Mouse (Mus musculus) heart, postnatal 10 days (tissue): ENCODE data around the gene Smarcb1. TPM values are rescaled to one million over a fixed set of nuclear protein-coding genes. Genes with fewer than 3 reads are reported as not detected.

Experiments
- DNase-seq, 2 experiments: peaks; one replicate each; pipeline ENCODE4 v3.0.0; 2021
- intact Hi-C: fragments of 180-260 bp; cut with DNase I; formaldehyde crosslinking; loops from one replicate; pipeline ENCODE4 v1.15.1; 2025
- total RNA-seq, 2 experiments: library from RNA; stranded (reverse); gene quantifications; 2 replicates each; pipeline ENCODE4 v1.2.3; 2021

Gene Smarcb1
- total RNA-seq, 2 experiments from 2014 or later: 41.3 to 44.8 TPM

DNA sequence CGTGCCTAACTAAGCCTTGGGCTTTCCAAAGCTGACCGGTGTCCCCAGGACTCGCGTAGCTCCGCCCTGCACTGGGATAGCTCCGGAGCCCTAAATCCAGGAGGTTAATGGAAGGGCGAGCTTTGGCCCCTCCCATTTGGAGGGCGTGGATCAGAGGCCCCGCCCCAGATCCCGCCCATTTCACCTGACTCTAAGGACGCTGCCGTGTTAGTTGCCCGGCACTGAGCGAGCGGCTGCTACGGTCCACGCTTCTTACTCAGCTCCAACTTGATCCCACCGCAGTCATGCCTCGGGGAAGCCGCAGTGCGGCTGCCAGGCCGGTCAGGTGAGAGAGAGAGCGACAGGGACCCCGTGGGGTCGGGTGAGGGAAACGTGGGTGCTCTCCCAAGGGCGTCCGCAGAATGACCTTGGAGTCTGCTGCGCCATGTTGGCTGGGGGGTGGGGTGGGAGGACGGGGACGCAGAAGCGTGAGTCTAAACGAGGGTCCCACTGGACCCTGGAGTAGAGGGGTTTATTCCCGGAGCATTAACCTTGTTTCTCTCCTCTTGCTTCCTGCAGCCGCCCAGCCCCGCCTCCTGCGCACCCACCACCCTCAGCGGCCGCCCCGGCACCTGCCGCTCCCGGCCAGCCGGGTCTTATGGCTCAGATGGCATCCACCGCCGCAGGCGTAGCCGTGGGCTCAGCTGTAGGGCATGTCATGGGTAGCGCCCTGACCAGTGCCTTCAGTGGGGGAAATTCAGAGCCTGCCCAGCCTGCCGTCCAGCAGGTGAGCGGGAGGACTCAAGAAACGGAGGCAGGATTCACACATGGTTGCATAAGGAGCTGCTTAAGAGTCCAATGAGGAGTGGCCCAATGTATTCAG lies 14.5 kb upstream of the Smarcb1 start, which contains the start of gene Mmp11:
Mmp11 (minus strand) TSS at position 817 of the 862 bp plus-strand sequence.
- peak; percentile 79 to 85 for DNase-seq
- intact Hi-C loops: no loop called here

DNA sequence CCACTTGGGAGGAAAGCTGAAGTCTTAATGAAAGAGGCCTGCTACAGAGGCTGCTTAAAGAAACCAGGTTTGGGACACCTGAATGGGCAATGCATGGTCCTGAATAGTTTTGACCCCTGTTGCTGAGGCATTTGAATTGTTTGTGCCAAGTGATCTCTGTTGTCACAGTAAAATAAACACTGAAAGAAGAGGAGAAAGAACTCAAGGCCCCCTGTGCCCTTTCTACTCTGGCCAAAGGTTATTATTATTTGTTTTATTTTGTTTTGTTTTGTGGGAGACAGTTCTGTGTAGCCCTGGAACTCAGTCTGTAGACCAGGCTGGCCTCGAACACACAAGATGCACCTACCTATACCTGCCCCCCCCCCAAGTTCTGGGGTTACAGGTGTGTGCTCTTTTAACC lies 13.6 kb upstream of the Smarcb1 start:
- intact Hi-C loops: no loop called here
- DNase-seq: no peak

DNA sequence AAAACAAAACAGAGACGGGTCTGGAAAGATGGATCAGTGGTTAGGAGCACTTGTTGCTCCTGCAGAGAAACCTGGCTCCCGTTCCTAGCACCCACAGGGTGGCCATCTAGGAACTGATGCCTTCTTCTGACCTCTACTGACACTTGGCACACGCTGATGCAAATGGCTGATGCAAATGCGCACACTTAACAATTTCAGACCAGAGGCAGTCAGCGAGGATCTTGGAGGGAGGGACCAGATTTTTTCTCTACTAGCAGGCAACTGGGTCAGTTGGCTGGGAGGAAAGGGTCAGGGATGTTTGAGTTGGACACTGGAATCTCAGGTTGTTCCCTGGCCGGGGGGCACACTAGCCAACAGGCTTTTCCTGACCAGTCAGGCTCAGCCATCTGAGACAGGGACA lies 11.5 kb upstream of the Smarcb1 start, which contains the start of gene Chchd10:
Chchd10 (plus strand) TSS at position 240 of the 400 bp plus-strand sequence.
- no peak for DNase-seq
- intact Hi-C loops: no loop called here

DNA sequence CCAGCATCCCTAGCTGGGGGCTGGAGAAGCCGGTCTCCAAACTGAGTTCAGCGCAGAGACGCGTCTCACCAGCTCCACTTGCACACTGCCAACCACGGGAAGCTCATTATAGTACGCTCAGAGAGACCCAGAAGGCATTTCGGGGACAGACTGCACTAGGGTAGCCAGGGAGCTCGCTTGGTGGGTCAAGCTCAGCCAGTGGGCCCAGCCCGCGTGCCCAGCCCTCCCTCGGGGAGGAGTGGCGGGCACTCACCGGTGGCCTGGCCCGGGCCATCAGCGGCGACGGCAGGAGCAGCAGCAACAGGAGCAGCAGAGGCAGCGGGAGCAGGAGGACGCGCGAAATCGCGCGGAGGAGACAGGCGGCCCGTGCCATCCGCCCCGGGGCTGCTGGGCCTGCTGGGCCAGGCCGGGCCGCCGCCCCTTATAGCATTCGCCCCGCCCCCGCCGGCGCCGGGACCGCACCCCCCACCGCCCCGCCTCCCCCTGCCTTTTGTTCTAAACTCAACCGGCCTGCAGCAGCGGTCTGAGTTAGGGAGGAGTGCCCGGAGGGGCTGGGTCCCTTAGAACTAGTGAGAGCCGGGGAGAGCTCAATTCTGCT lies 10.8 kb upstream of the Smarcb1 start:
- peak; percentile 72 to 73 for DNase-seq
- intact Hi-C loops: no loop called here

DNA sequence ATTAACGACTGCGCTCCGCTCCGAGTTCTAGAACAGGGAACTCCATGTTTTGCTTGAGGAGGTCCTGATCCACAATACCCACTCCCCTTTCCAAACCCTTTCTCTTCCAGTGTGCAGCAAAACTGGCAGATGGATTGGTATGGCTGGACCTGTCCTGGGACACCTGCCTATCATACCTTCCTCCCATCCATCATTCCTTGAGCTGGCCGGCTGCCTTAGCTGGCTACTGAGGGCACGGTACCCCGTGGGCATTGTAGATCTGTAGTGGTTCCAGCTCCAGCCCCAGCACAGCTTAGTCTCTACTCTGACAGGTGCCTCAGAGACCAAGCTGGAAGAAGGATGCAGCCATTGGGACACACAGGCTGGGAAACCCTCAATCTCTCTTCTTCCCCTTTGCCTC lies 9.9 kb upstream of the Smarcb1 start:
- intact Hi-C loops: no loop called here
- no peak for DNase-seq

DNA sequence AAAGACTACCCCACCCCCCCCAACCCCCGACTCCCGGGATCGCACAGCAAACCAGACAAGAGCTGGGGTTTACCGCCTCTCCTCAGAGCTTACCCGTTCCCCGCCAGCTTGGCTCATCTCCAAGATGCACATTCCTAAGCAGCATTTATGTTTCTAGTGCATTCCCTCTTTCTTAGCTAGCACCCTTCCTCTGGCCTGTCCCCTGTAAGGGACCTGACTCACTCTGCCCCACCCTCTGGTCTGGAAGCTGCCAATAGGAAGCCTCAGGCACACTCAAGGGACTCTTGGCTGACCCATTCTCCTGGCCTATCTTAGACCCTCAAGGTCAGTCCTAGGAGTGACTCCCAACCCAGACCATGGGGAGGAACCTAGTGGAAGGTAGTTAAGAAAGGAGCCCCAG lies 8.9 kb upstream of the Smarcb1 start:
- intact Hi-C loops: no loop called here
- no peak for DNase-seq

DNA sequence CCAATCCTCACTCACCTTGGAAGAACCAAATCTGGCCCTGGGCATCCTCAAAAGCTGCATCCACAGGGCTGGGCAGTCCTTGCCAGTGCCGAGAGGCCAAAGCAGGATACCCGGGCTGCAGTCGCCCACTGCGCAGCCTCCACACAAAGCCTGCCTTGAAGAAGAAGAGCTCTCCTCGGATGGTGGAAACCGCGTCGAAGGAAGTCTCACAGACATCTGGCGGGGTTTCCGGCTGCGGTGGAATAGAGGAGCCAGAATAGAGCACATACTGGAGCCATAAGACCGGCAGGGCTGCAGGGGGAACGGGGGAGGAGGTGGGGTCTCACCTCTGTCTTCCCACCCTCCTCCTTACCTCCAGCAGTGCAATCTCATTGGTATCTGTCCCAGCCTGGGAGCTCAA lies 5.0 kb upstream of the Smarcb1 start:
- intact Hi-C loops: no loop called here
- DNase-seq: no peak

DNA sequence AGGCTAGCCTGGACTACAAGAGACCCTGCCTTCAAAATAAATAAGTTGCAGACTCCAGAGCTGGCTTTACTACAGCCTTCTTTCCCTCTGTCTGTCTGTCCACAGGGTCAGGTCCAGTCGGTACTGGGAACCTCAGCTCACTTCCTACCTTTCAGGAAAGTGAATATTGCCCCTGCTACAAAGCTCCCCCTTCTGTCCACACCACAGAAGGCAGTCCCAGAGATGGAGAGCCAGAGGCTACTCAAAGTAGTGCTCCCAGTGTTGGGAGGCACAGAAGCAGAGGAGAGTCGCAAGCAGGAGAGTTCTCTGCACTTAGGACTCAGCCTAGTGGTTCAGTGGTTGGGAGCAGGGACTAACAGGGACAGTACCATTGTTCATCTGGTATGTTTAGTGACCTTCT lies 2.9 kb upstream of the Smarcb1 start:
- no peak for DNase-seq
- intact Hi-C loops: no loop called here

DNA sequence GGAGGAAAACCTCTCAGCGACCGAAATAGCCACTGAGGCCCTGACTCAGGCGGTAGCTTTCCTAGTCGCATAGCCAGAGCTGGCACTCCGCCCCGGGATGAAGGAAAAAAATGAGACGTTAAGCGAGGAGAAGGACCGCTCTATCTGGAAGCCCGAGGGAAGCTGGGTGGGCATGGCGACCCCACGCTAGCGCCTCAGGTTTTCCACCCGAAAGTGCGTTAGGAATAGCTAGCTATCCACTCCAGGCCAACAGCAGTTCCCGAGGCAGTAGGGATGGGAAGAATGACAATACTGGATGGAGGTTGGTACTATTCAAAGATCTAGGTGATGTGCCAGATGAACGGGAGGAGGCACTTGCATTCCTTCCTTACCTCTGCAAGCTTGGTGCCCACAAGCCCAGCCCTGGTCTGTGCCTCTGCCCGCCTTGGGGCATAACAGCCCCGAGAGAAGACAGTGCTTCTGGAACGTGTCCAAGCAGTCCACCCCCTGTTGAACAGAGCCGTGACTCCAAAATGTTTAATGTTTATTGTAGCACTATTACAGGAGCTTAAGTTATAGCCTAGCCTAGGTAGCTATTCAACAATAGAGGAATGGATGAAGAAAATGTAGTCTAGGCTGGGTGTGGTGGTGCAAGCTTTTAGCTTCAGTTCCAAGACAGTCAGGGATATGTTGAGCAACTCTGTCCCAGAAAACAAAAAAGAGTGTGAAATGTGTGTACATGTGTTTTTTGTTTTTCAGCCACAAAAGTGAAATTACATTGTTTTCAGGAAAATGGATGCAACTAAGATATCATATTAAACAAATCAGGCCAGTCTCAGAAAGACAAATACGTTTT lies 526 bp upstream of the Smarcb1 start:
- DNase-seq: no peak
- intact Hi-C loops: no loop called here

DNA sequence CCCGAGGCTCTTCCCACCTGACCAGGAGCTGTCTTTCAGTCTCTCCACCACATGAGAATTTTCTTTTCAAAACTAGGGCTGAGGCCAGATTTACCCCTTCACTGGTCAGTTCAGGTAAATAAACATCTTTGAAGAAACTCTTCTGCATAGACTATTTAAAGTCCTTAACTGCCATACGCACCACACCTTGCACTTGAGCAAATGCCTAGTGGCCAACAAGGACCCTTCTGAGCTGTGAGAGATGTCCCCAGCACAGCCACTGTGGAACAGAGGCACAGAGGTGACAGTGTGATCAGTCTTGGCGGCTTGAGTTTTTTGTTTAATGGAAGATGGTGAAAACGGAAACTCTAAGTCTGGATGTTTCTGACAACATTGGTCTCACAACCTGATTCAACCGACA lies 2.4 kb downstream of the Smarcb1 start:
- no peak for DNase-seq
- intact Hi-C loops: no loop called here

DNA sequence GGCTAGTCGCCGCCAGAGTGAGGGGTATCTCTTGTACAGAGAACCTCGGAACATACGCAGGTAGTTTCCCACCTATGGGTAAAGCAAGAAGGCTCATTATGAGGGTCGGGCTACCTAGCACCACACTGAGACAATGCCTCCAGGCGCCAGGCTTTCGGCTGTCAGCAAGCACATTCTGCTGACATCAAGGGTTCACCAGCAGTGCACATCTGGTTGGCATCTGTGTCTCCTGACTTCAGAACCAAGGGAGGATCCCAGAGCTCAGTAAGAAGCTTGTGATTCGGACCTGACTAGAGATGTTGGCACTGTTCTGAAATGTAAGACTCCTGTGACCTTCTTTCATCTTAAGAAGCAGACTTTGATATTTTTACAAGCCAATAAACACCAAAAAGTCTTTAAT lies 4.6 kb downstream of the Smarcb1 start:
- intact Hi-C loops: no loop called here
- DNase-seq: no peak

DNA sequence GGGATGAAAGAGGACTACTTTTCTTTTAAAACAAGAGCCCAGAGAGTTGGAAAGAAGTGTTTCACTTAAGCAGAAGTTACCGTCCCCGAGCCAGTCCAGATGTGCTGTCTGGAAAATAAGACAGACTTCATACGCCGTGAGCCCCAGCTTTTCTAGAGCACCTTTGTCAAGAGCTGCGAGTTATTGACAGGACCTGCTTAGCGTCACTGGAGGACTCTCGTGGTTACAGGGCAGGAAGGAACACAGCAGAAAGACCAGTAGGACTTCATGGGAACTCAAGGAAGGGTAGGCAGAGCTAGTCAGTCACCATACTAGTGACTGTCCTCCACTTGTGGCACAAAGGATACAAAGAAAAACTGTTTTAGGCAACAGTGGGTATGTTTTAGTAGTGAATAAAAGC lies 5.9 kb downstream of the Smarcb1 start:
- DNase-seq: no peak
- intact Hi-C loops: no loop called here

DNA sequence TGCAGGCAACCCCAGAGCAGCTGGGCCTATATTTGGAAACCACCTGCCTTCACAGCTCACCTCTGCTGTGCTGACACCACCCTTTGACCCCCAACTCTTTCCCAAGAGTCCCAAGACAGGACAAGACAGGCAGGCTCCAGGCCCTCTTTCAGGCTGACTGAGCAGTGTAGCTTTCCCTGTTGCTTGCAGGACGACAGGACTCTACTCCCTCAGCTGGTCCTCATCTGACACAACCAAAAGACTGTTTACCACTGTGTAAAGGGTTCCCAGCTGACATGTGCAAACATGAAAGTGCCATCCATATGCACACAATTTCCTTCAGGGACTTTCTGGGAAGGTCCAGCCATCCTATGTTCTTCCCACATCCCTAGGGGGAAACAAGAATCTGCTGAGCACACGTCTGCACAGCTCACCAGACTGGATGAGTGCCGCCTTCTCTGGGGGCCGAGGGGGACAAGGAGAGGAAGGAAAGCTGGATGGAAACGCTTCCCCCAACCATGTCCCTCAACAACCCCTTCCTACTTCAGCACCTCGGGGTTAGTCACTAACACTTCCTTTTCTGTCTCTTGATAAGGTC lies 8.3 kb downstream of the Smarcb1 start:
- DNase-seq: no peak
- intact Hi-C loops: no loop called here

DNA sequence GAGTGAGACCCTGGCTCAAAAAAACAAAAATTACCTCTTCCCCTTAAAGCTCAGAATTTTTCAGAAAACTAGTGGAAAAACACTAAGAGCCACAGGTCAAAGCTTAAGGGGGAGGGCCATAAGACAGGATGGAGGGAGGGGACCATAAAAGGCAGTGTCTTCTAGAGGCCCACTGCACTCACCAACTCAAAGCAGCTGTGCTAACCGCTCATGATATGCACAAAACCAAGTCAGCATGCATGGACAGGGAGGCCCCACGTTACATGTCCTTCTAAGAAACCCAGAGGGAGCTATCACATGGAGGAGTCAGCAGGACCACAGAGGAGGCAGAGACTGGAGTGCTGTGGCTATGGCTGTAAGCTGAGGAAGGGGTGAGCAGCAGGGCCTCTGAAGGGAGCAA lies 10.7 kb downstream of the Smarcb1 start:
- no peak for DNase-seq
- intact Hi-C loops: no loop called here

DNA sequence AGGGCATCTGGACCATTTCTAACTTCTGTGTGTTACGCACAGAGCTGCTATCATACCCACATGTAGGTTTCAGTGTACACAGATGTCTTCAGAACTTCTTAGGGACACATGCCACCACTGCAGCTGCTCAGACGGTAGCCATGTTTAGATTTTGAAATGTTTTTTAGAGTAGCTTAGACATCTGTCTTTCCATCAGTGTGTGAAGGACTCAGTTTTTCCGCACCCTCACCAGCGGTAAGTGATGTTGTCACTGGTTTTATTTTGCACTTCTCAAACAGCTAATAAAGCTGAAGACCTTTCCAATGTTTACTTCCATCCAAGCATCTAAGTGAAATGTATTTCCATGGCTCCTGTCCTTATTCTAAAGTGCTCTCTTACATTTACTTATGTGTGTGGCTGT lies 14.5 kb downstream of the Smarcb1 start:
- no peak for DNase-seq
- intact Hi-C loops: no loop called here

DNA sequence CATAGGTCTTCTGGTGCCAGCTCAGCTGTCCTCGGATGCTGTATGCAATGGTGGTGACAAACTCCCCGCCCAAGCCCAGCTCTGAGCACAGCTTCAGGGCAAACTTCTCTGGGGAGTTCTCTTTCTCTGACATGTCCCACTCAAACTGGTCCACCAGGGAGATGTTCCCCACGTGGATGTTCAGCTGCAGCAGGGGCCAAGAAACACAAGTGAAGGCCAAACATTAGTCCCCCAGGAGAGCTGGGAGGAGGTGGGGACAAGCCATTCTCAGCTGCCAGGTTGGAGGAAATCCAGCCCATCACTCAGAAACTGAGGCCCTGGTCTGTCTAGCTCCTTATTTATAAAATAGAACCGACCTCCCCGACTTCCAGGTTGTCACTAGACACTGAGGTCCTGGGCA lies 17.0 kb downstream of the Smarcb1 start:
- DNase-seq: no peak
- intact Hi-C loops: no loop called here

DNA sequence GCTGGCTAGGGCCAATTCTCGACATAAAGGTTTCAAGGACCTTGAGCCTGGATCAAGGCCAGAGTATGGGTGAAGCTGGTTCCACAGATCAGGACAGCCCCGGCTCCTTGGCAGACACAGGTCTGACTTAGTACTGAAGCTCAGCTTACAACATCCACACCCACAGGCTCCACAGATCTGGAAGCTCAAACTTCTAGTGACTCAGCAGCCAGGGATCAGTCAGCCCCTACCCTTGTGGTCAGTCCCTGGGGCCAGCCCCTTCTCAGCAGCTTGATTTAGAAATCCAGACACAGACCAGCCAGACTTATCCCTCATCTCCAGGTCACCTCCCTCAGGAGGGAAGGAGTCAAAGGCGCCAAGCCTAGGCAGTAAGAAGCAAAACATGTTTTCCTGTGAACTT lies 22.6 kb downstream of the Smarcb1 start:
- intact Hi-C loops: no loop called here
- peak; percentile 72 to 74 for DNase-seq

DNA sequence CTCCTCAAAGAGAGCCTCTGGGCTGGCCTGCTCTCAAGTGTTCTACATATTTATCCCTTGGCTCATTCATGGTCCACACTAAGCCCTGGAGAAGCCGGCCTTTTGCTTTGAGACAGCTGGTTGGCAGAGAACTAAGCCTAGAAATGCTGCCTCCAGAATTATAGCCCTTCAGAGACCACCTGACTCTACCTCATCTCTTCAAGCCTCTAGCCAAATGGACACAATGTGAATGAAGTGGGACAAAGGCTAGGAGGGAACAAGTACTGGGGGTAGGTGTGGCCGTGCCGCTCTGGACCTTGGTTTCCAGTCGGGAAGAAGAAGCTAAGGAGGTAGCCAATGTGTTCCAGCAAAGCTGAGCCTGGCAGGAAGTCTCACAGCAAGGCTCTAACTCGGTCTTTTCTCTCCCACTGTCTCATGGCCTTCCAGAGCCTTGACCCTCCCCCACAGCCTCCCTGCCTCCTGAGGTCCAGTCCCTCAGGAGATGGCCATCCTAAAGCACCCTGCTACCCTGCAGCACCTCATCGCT lies 23.3 kb downstream of the Smarcb1 start:
- no peak for DNase-seq
- intact Hi-C loops: no loop called here

DNA sequence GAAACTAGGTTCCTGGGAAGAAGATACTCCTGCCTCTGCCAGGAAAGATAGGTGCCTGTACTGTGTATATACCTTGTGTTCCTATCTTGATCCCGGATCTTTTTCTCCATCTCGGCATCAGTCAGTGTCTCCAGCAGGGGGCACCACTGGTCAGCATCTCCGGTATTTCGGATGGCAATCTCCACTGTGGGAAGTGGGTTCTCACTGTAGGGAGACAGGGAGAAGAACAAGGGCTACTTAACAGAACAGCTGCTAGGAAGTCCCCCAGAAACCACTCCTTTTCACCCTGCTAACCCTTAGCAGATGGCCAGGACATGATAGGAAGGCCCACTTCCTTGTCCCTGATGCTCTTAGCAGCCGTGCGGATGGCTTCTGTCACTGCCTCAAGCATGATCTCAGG lies 24.0 kb downstream of the Smarcb1 start:
- peak; percentile 50 to 76 for DNase-seq
- intact Hi-C loops: loop anchor here (1.0 kb wide), 1 partner anchor 54 kb away; no protein-coding TSS in a partner anchor

DNA sequence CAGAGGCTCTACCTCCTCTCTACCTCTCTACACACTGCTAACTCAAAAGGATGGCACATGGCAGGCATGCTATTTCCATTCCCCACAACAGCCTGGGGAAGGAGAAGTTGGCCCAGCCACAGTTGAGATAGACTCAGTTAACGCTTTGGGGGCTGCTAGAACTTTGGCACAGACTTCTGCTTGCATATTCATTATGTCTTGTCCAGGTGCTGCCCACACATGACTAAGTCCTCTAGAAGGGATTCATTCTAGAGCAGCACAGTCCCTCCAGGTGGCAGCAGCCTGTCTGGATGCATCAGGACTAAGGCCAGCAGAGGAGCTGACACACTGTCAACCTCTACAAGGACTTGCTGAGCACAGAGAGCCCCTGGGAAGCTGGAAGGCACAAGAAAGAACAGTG lies 25.2 kb downstream of the Smarcb1 start:
- intact Hi-C loops: no loop called here
- no peak for DNase-seq

DNA sequence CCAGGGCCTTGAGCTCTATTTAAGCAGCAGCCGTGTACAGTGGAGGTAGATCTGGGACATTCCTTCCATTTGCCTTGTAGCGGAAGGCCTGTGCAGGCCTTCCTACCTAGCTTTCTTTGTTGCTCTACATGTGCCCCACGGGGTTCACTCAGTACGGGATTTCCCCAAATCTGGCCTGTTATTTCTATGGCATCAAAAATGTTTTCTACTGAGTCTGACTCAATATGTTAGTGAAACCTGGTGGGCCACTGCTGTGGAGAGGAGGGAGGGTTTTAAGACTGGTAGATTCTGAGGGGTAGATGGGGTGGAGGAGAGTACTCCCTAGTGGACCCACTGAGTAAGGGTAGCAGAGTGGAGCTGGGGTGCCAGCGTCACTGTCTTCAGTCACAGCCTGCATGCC lies 25.7 kb downstream of the Smarcb1 start:
- intact Hi-C loops: no loop called here
- no peak for DNase-seq
